Mouse (Mus musculus) neural tube, embryonic 11.5 days (tissue): Measurements from ENCODE around the gene Gm20388. TPM values are rescaled to one million over a fixed set of nuclear protein-coding genes. Genes with fewer than 3 reads are reported as not detected.

ENCODE experiments used
- ATAC-seq: fragments of 200-750 bp; cut with Nextera tagmentation; 2 replicates; pipeline ENCODE4 v1.8.0; 2017; ENCODE audit warnings: moderate number of reproducible peaks, mild to moderate bottlenecking, moderate TSS enrichment, moderate library complexity; ENCODE audit not compliant: insufficient read depth, low FRiP score, low TSS enrichment
- DNase-seq: peaks from one replicate; pipeline ENCODE4 v3.0.0-alpha.2; 2015; ENCODE audit warnings: low spot score
- H3K27ac ChIP-seq: fragments of 300-500 bp; sonication (generic); 2 replicates; pipeline ENCODE4 v1.5.1; 2014; ENCODE audit warnings: low read depth, mild to moderate bottlenecking, low read length
- H3K27me3 ChIP-seq: fragments of 300-500 bp; sonication (generic); 2 replicates; pipeline ENCODE4 v1.6.1; 2014; ENCODE audit warnings: mild to moderate bottlenecking, low read length, mixed read lengths; ENCODE audit not compliant: control insufficient read depth, insufficient read depth
- H3K36me3 ChIP-seq: fragments of 300-500 bp; sonication (generic); 2 replicates; pipeline ENCODE4 v1.6.1; 2014; ENCODE audit warnings: mild to moderate bottlenecking, low read length, moderate library complexity, mixed read lengths; ENCODE audit not compliant: control insufficient read depth, insufficient read depth
- H3K4me1 ChIP-seq: fragments of 300-500 bp; sonication (generic); 2 replicates; pipeline ENCODE4 v1.6.1; 2014; ENCODE audit warnings: low read length, mixed read lengths; ENCODE audit not compliant: control insufficient read depth, insufficient read depth
- H3K4me2 ChIP-seq: fragments of 300-500 bp; sonication (generic); 2 replicates; pipeline ENCODE4 v1.6.1; 2014; ENCODE audit warnings: low read depth, mild to moderate bottlenecking, moderate library complexity
- H3K4me3 ChIP-seq: fragments of 300-500 bp; sonication (generic); 2 replicates; pipeline ENCODE4 v1.5.1; 2014; ENCODE audit warnings: low read depth, low read length
- H3K9ac ChIP-seq: fragments of 300-500 bp; sonication (generic); 2 replicates; pipeline ENCODE4 v1.6.1; 2014; ENCODE audit warnings: mild to moderate bottlenecking, low read length
- H3K9me3 ChIP-seq: fragments of 300-500 bp; sonication (generic); 2 replicates; pipeline ENCODE4 v1.6.1; 2016; ENCODE audit warnings: low read length; ENCODE audit not compliant: control insufficient read depth
- WGBS: fragments of 180-500 bp; shearing (Covaris S2); extraction: QIAGEN DNeasy Blood & Tissue Kit; methylation state at CpG from one replicate; pipeline ENCODE4 v1.1.7; 2014; 5-methylcytosine and 5-hydroxymethylcytosine counted together
- polyA plus RNA-seq: library from polyadenylated mRNA; unstranded; fragments of >200 nt; fragmentation: Nextera tagmentation; extraction: Ambion mirVana; gene quantifications from 2 replicates; pipeline ENCODE4 v1.2.1, GENCODE M21; 2014

Gene Gm20388
- polyA plus RNA-seq, 1 experiment from 2014 or later: not detected

- WGBS: 80% methylated on average over 8 of the region's 8 CpGs
- DNase-seq: no peak
Measured at GRCm38 (mm10) chr8:120371725-120372457, 461.2 kb downstream of the Gm20388 start.

GRCm38 (mm10) chr8:120372684-120373083 lies 462.0 kb downstream of the Gm20388 start:
- Histone ChIP-seq H3K4me3 (no peak overlapping the region), H3K4me1 (peaks cover 55% of the 10 kb centered on the region), H3K9ac (no peak overlapping the region), H3K4me2 (no peak overlapping the region), H3K36me3 (no peaks in the 10 kb centered on the region), H3K27ac (no peak overlapping the region), H3K27me3 (no peaks in the 10 kb centered on the region), H3K9me3 (no peaks in the 10 kb centered on the region)
- no peak for DNase-seq
- ATAC-seq: no peak
- 87% methylated on average over 6 of the region's 6 CpGs for WGBS

More at GRCm38 (mm10) chr8:120371725-120372457, 461.2 kb downstream of the Gm20388 start:
- Histone ChIP-seq H3K4me1 (peaks cover 51% of the 10 kb centered on the region), H3K4me3 (no peak overlapping the region), H3K27ac (no peak overlapping the region), H3K4me2 (no peak overlapping the region), H3K9me3 (no peaks in the 10 kb centered on the region), H3K27me3 (no peaks in the 10 kb centered on the region), H3K9ac (no peak overlapping the region), H3K36me3 (no peaks in the 10 kb centered on the region)
- no peak for ATAC-seq

- WGBS: 71% methylated on average over 3 of the region's 3 CpGs
- no peaks in the 10 kb centered on the region for H3K36me3 ChIP-seq
- H3K9me3 ChIP-seq: no peaks in the 10 kb centered on the region
- ATAC-seq (no peak), DNase-seq (no peak)
- H3K9ac ChIP-seq: no peak overlapping the region; the same call in 1 of the 2 replicates
- no peaks in the 10 kb centered on the region for H3K27me3 ChIP-seq
- H3K4me3 ChIP-seq: no peak overlapping the region
- peak overlapping the region; percentile 93 for H3K27ac ChIP-seq
- peaks cover 64% of the 10 kb centered on the region for H3K4me1 ChIP-seq
- H3K4me2 ChIP-seq: no peak overlapping the region
Measured at GRCm38 (mm10) chr8:120373621-120374020, 463.0 kb downstream of the Gm20388 start.

- WGBS: 17% methylated on average over 1 of the region's 1 CpGs
- no peak for DNase-seq
- peak; percentile 11; the same call in 1 of the 2 replicates for ATAC-seq
Measured at GRCm38 (mm10) chr8:120374070-120374469, 463.4 kb downstream of the Gm20388 start.

GRCm38 (mm10) chr8:120374514-120374913 lies 463.9 kb downstream of the Gm20388 start:
- Histone ChIP-seq H3K9ac (no peak overlapping the region), H3K4me1 (peaks cover 66% of the 10 kb centered on the region), H3K4me3 (no peak overlapping the region), H3K27ac (peak overlapping the region; percentile 93), H3K27me3 (no peaks in the 10 kb centered on the region), H3K36me3 (no peaks in the 10 kb centered on the region), H3K9me3 (no peaks in the 10 kb centered on the region), H3K4me2 (no peak overlapping the region)
- WGBS: 7% methylated on average over 9 of the region's 9 CpGs
- DNase-seq (peak; percentile 79), ATAC-seq (peak; percentile 56)

More at GRCm38 (mm10) chr8:120374070-120374469, 463.4 kb downstream of the Gm20388 start:
- no peak overlapping the region; the same call in 1 of the 2 replicates for H3K9ac ChIP-seq
- no peaks in the 10 kb centered on the region for H3K27me3 ChIP-seq
- H3K9me3 ChIP-seq: no peaks in the 10 kb centered on the region
- H3K27ac ChIP-seq: peak overlapping the region; percentile 93
- H3K4me1 ChIP-seq: peaks cover 65% of the 10 kb centered on the region
- H3K4me3 ChIP-seq: no peak overlapping the region
- no peaks in the 10 kb centered on the region for H3K36me3 ChIP-seq
- H3K4me2 ChIP-seq: no peak overlapping the region

- Histone ChIP-seq H3K4me2 (no peak overlapping the region), H3K9ac (no peak overlapping the region), H3K27me3 (no peaks in the 10 kb centered on the region), H3K4me3 (no peak overlapping the region), H3K9me3 (no peaks in the 10 kb centered on the region), H3K4me1 (peaks cover 67% of the 10 kb centered on the region), H3K36me3 (no peaks in the 10 kb centered on the region), H3K27ac (peak overlapping the region; percentile 93)
- peak; percentile 62 for DNase-seq
- ATAC-seq: peak; percentile 72; the same call in 1 of the 2 replicates
- WGBS: 31% methylated on average over 5 of the region's 5 CpGs
Measured at GRCm38 (mm10) chr8:120375170-120375569, 464.5 kb downstream of the Gm20388 start.

- peak overlapping the region; percentile 93 for H3K27ac ChIP-seq
- no peak overlapping the region for H3K4me2 ChIP-seq
- ATAC-seq: peak; percentile 32
- H3K4me3 ChIP-seq: no peak overlapping the region
- 24% methylated on average over 4 of the region's 4 CpGs for WGBS
- peak overlapping the region; percentile 26; the same call in 1 of the 2 replicates for H3K9ac ChIP-seq
- H3K9me3 ChIP-seq: no peaks in the 10 kb centered on the region
- no peaks in the 10 kb centered on the region for H3K36me3 ChIP-seq
- peaks cover 76% of the 10 kb centered on the region for H3K4me1 ChIP-seq
- no peaks in the 10 kb centered on the region for H3K27me3 ChIP-seq
- DNase-seq: peak; percentile 32
Measured at GRCm38 (mm10) chr8:120376215-120376614, 465.6 kb downstream of the Gm20388 start.

GRCm38 (mm10) chr8:120376847-120377802 lies 466.5 kb downstream of the Gm20388 start:
- Histone ChIP-seq H3K4me1 (peaks cover 83% of the 10 kb centered on the region), H3K4me2 (no peak overlapping the region; the same call in 1 of the 2 replicates), H3K27ac (peak overlapping the region; percentile 93), H3K9ac (peak overlapping the region; percentile 26; the same call in 1 of the 2 replicates), H3K9me3 (no peaks in the 10 kb centered on the region), H3K27me3 (no peaks in the 10 kb centered on the region), H3K4me3 (no peak overlapping the region), H3K36me3 (no peaks in the 10 kb centered on the region)
- ATAC-seq (no peak), DNase-seq (peak; percentile 18)
- 22% methylated on average over 22 of the region's 22 CpGs for WGBS
